Mouse (Mus musculus) heart, embryonic 12.5 days (tissue): ENCODE data around the gene Parp3. TPM values are rescaled to one million over a fixed set of nuclear protein-coding genes. Genes with fewer than 3 reads are reported as not detected.

Experiments
- ATAC-seq: fragments of 200-750 bp; cut with Nextera tagmentation; 2 replicates; pipeline ENCODE4 v1.8.0; 2017; ENCODE audit warnings: moderate TSS enrichment, moderate library complexity; ENCODE audit not compliant: insufficient number of reproducible peaks, low FRiP score
- H3K27ac ChIP-seq: fragments of 300-500 bp; sonication (generic); 2 replicates; pipeline ENCODE4 v1.5.1; 2016; ENCODE audit warnings: mild to moderate bottlenecking, moderate library complexity; ENCODE audit not compliant: poor library complexity, severe bottlenecking
- H3K27me3 ChIP-seq: fragments of 300-500 bp; sonication (generic); replicated peaks from 2 replicates; pipeline ENCODE4 v1.6.1; 2016; ENCODE audit warnings: mild to moderate bottlenecking, moderate library complexity
- H3K36me3 ChIP-seq: fragments of 300-500 bp; sonication (generic); 2 replicates; pipeline ENCODE4 v1.6.1; 2016; ENCODE audit warnings: mild to moderate bottlenecking, moderate library complexity
- H3K4me1 ChIP-seq: fragments of 300-500 bp; sonication (generic); replicated peaks from 2 replicates; pipeline ENCODE4 v1.6.1; 2016; ENCODE audit warnings: mild to moderate bottlenecking
- H3K4me2 ChIP-seq: fragments of 300-500 bp; sonication (generic); 2 replicates; pipeline ENCODE4 v1.6.1; 2016; ENCODE audit warnings: mild to moderate bottlenecking, moderate library complexity
- H3K4me3 ChIP-seq: fragments of 300-500 bp; sonication (generic); 2 replicates; pipeline ENCODE4 v1.5.1; 2016; ENCODE audit warnings: mild to moderate bottlenecking
- H3K9ac ChIP-seq: fragments of 300-500 bp; sonication (generic); 2 replicates; pipeline ENCODE4 v1.6.1; 2016; ENCODE audit warnings: mild to moderate bottlenecking, moderate library complexity
- H3K9me3 ChIP-seq: fragments of 300-500 bp; sonication (generic); replicated peaks from 2 replicates; pipeline ENCODE4 v1.6.1; 2016; ENCODE audit warnings: mild to moderate bottlenecking, moderate library complexity
- WGBS: fragments of 180-500 bp; shearing (Covaris S2); methylation state at CpG from one replicate; pipeline ENCODE4 v1.1.7; 2016; 5-methylcytosine and 5-hydroxymethylcytosine counted together
- polyA plus RNA-seq: library from polyadenylated mRNA; unstranded; fragments of >200 nt; fragmentation: Nextera tagmentation; extraction: Ambion mirVana; gene quantifications from 2 replicates; pipeline ENCODE4 v1.2.1, GENCODE M21; 2016

The Parp3 gene
- polyA plus RNA-seq, 1 experiment from 2014 or later, result 1.0 TPM

- H3K36me3 ChIP-seq, result no peaks in the 10 kb centered on the region
- peaks cover 41% of the 10 kb centered on the region for H3K4me1 ChIP-seq
- H3K9me3 ChIP-seq, result no peaks in the 10 kb centered on the region
- peak overlapping the region; percentile 42 for H3K4me2 ChIP-seq
- WGBS, result 16% methylated on average over 17 of the region's 18 CpGs
- 0 out of 2 replicates have a peak, but pooled peaks cover 6% of the 10 kb centered on the region for H3K27me3 ChIP-seq
- H3K9ac ChIP-seq, result 0 out of 2 replicates have a peak overlapping the region, but pooled peaks have one; percentile 2
- no peak overlapping the region for H3K27ac ChIP-seq
- H3K4me3 ChIP-seq, result no peak overlapping the region
- ATAC-seq, result no peak
Observed at GRCm38 (mm10) chr9:106421033-106421864, 55.5 kb downstream of the Parp3 start.

- H3K4me3 ChIP-seq, result no peak overlapping the region
- no peaks in the 10 kb centered on the region for H3K36me3 ChIP-seq
- no peak for ATAC-seq
- no peak overlapping the region for H3K9ac ChIP-seq
- 6% methylated on average over 2 of the region's 2 CpGs for WGBS
- no peak overlapping the region for H3K4me2 ChIP-seq
- 0 out of 2 replicates have a peak, but pooled peaks cover 6% of the 10 kb centered on the region for H3K27me3 ChIP-seq
- H3K9me3 ChIP-seq, result no peaks in the 10 kb centered on the region
- peaks cover 42% of the 10 kb centered on the region for H3K4me1 ChIP-seq
- no peak overlapping the region for H3K27ac ChIP-seq
Observed at GRCm38 (mm10) chr9:106420608-106421007, 56.1 kb downstream of the Parp3 start.

Other genes starting within 250 kb of the Parp3 start
- 129 and 133 TPM in 2 replicates for gene Alas1, start 228.3 kb downstream of the Parp3 start, polyA plus RNA-seq
- gene Poc1a, start 195.9 kb downstream of the Parp3 start, polyA plus RNA-seq, result 27.8 and 30.0 TPM in 2 replicates
- 16.9 and 20.1 TPM in 2 replicates for gene Dusp7, start 108.3 kb downstream of the Parp3 start, polyA plus RNA-seq
- 608 and 648 TPM in 2 replicates for gene Rpl29, start 47.5 kb downstream of the Parp3 start, polyA plus RNA-seq
- gene Acy1, start 38.6 kb downstream of the Parp3 start, polyA plus RNA-seq, result 26.9 and 27.1 TPM in 2 replicates
- gene Abhd14b, start 29.5 kb downstream of the Parp3 start, polyA plus RNA-seq, result 4.8 and 5.1 TPM in 2 replicates
- 39.7 and 44.4 TPM in 2 replicates for gene Abhd14a, start 29.3 kb downstream of the Parp3 start, polyA plus RNA-seq
- 96.9 and 109 TPM in 2 replicates for gene Pcbp4, start 23.7 kb downstream of the Parp3 start, polyA plus RNA-seq
- gene Gpr62, start 11.0 kb downstream of the Parp3 start, polyA plus RNA-seq, result 0.41 and 0.46 TPM in 2 replicates
- gene Rrp9, start 986 bp downstream of the Parp3 start, polyA plus RNA-seq, result 32.5 and 34.5 TPM in 2 replicates
- gene Iqcf1, start 23.0 kb upstream of the Parp3 start, polyA plus RNA-seq, result not detected in 2 replicates
- not detected in 2 replicates for gene Iqcf5, start 37.6 kb upstream of the Parp3 start, polyA plus RNA-seq
- not detected in 2 replicates for gene Iqcf3, start 84.7 kb upstream of the Parp3 start, polyA plus RNA-seq
- gene Iqcf4, start 94.0 kb upstream of the Parp3 start, polyA plus RNA-seq, result not detected in 2 replicates
- gene Iqcf6, start 149.6 kb upstream of the Parp3 start, polyA plus RNA-seq, result not detected in 2 replicates
- not detected in 2 replicates for gene Grm2, start 179.1 kb upstream of the Parp3 start, polyA plus RNA-seq
- 37.3 and 39.4 TPM in 2 replicates for gene Tex264, start 209.0 kb upstream of the Parp3 start, polyA plus RNA-seq